Mouse (Mus musculus) embryonic facial prominence, embryonic 12.5 days (tissue): Measurements from ENCODE around the gene Pxk. TPM values are rescaled to one million over a fixed set of nuclear protein-coding genes. Genes with fewer than 3 reads are reported as not detected.

Experiments
- ATAC-seq: fragments of 200-750 bp; cut with Nextera tagmentation; 2 replicates; pipeline ENCODE4 v1.8.0; 2017; ENCODE audit not compliant: insufficient number of reproducible peaks, insufficient read depth, low FRiP score, low TSS enrichment
- H3K27ac ChIP-seq: fragments of 300-500 bp; sonication (generic); 2 replicates; pipeline ENCODE4 v1.5.1; 2016; ENCODE audit warnings: mild to moderate bottlenecking
- H3K27me3 ChIP-seq: fragments of 300-500 bp; sonication (generic); 2 replicates; pipeline ENCODE4 v1.6.1; 2016; ENCODE audit warnings: mild to moderate bottlenecking, moderate library complexity
- H3K36me3 ChIP-seq: fragments of 300-500 bp; sonication (generic); 2 replicates; pipeline ENCODE4 v1.6.1; 2016; ENCODE audit warnings: mild to moderate bottlenecking
- H3K4me1 ChIP-seq: fragments of 300-500 bp; sonication (generic); 2 replicates; pipeline ENCODE4 v1.6.1; 2016
- H3K4me2 ChIP-seq: fragments of 300-500 bp; sonication (generic); replicated peaks from 2 replicates; pipeline ENCODE4 v1.6.1; 2016; ENCODE audit warnings: mild to moderate bottlenecking, moderate library complexity
- H3K4me3 ChIP-seq: fragments of 300-500 bp; sonication (generic); 2 replicates; pipeline ENCODE4 v1.5.1; 2016; ENCODE audit warnings: mild to moderate bottlenecking
- H3K9ac ChIP-seq: fragments of 300-500 bp; sonication (generic); 2 replicates; pipeline ENCODE4 v1.6.1; 2016; ENCODE audit warnings: mild to moderate bottlenecking, moderate library complexity
- H3K9me3 ChIP-seq: fragments of 300-500 bp; sonication (generic); 2 replicates; pipeline ENCODE4 v1.6.1; 2016; ENCODE audit warnings: mild to moderate bottlenecking, moderate library complexity
- WGBS: fragments of 180-500 bp; shearing (Covaris S2); methylation state at CpG from one replicate; pipeline ENCODE4 v1.1.7; 2016; 5-methylcytosine and 5-hydroxymethylcytosine counted together
- polyA plus RNA-seq: library from polyadenylated mRNA; unstranded; fragments of >200 nt; fragmentation: Nextera tagmentation; extraction: Ambion mirVana; gene quantifications from 2 replicates; pipeline ENCODE4 v1.2.1, GENCODE M21; 2016

Gene Pxk
- polyA plus RNA-seq, 1 experiment from 2014 or later: 30.0 TPM

- H3K9ac ChIP-seq: no peak overlapping the region
- 75% methylated on average over 2 of the region's 2 CpGs for WGBS
- no peak for ATAC-seq
Observed at GRCm38 (mm10) chr14:8212996-8213395, 115.0 kb downstream of the Pxk start.

GRCm38 (mm10) chr14:8213803-8214224 lies 115.8 kb downstream of the Pxk start, which contains the start of gene Kctd6:
TSS of gene Kctd6 (plus strand) at chr14:8214140.
- peak; percentile 94 for ATAC-seq
- Histone ChIP-seq H3K9ac (peak within 1 kb of the TSS; percentile 78), H3K27ac (peak within 1 kb of the TSS; percentile 80), H3K4me3 (peak within 1 kb of the TSS; percentile 65), H3K27me3 (no peaks in the 10 kb centered on the region), H3K36me3 (no peaks in the 10 kb centered on the region), H3K4me2 (peak within 1 kb of the TSS; percentile 73), H3K9me3 (no peaks in the 10 kb centered on the region), H3K4me1 (peaks cover 13% of the 10 kb centered on the region; the same call in 1 of the 2 replicates)
- under 1% methylated on average over 46 of the region's 49 CpGs for WGBS

More at GRCm38 (mm10) chr14:8212996-8213395, 115.0 kb downstream of the Pxk start:
- Histone ChIP-seq H3K4me3 (no peak overlapping the region), H3K9me3 (no peaks in the 10 kb centered on the region), H3K36me3 (no peaks in the 10 kb centered on the region), H3K4me2 (no peak overlapping the region), H3K27ac (no peak overlapping the region), H3K4me1 (peaks cover 10% of the 10 kb centered on the region; the same call in 1 of the 2 replicates), H3K27me3 (no peaks in the 10 kb centered on the region)

Other genes with a start within 250 kb of the Pxk start
- gene Gm45521, start 140.9 kb upstream of the Pxk start, polyA plus RNA-seq: not detected in 2 replicates
- gene Dnase1l3, start 103.6 kb upstream of the Pxk start, polyA plus RNA-seq: 0.09 TPM in 1 of 2 replicates, not detected in the other
- gene Abhd6, start 95.3 kb upstream of the Pxk start, polyA plus RNA-seq: 21.4 and 22.0 TPM in 2 replicates
- gene Rpp14, start 17.8 kb upstream of the Pxk start, polyA plus RNA-seq: 55.5 and 56.4 TPM in 2 replicates
- gene Pdhb, start 74.8 kb downstream of the Pxk start, polyA plus RNA-seq: 196 and 198 TPM in 2 replicates
- 14.0 and 17.8 TPM in 2 replicates for gene Kctd6, start 115.9 kb downstream of the Pxk start, polyA plus RNA-seq
- gene Acox2, start 161.1 kb downstream of the Pxk start, polyA plus RNA-seq: not detected in 2 replicates
- 1.9 and 2.2 TPM in 2 replicates for gene Fam107a, start 219.8 kb downstream of the Pxk start, polyA plus RNA-seq